Mouse (Mus musculus) heart, postnatal 36 days (tissue): ENCODE measurements at regions not wholly inside any gene's neighbourhood (a gene's known extent, or its start where the extent isn't known, plus 50 kb on each side); places are given as distances from the start of the nearest gene placed in this dataset.

Experiments
- DNase-seq, 2 experiments: peaks; one replicate each; pipeline ENCODE4 v3.0.0; 2021 to 2022
- intact Hi-C: fragments of 180-260 bp; cut with DNase I; formaldehyde crosslinking; loops from one replicate; pipeline ENCODE4 v1.15.1; 2025

DNA sequence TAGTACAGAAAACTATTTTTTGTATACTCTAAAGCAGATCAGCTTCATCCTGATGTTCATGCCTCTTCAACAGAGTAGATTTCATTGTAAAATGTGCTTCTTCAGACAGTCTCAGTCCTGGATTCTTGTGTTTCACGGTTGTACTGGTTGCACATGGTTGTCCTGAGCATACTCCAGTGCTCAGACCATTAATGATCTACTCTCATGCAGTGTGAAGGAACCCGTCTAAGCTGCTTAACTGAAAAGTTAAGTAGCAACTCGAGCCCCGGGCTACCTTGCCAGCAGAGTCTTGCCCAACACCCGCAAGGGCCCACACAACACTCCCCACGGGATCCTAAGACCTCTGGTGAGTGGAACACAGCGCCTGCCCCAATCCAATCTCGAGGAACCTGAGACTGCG is 380.3 kb upstream of the Fbxo33 start:
- intact Hi-C loops, result no loop called here
- no peak for DNase-seq

DNA sequence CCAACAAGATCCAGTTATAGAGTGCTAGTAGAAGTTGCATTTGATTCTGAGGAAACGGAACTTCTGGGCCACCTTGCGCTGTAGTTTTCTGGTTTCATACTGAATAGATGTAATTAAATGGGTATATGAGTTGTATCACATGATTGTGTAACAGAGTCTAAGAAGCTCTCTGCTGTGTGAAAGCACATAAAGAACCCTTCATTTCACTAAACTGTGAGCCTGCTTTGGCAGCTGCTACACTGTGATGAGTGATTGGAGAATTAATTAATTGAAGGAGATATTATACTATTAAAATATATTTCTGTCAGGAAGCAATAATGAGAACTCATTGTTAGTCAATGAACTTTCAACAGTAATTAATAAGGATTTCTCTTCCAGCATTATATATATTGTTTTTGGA is 369.8 kb upstream of the Fbxo33 start:
- intact Hi-C loops, result no loop called here

DNA sequence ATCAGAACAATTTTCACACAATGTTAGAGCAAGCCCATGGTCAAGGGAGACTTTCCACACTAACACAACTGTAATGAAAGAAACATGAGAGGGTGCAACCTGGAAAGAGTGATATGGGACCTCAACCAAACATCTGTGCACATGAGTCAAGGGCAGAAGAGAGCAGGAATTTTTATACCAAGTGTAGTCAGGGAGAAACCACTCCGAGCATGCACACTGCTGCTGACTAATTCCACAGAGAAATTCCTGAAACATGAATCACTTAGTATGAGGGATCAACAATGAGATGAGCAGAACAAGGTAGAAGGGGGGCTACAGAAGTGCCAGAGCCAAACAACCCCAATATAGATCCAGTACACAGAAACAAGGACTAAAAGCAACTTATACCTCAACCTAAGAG is 363.1 kb upstream of the Fbxo33 start:
- intact Hi-C loops, result no loop called here
- DNase-seq, result no peak

More for the DNA sequence above, 369.8 kb upstream of the Fbxo33 start:
- DNase-seq, result no peak

DNA sequence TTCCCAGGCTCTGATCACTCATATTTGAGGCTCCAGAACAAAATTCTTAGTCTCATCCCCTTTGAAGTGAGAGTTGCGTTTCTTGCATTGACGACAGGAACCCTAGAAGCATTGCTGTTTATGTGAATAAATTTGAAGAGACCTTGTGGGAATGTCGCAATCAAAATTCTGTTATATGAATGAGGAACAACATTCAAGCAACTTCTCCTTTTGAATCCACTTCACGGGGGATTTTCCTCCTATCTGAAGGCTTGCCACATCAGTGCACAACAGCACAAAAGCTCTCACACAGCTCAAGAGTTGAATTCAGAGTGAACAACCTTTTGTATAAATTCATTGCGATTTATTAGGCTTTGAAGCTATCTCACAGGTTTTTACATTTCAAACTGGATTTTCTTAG is 360.2 kb upstream of the Fbxo33 start:
- intact Hi-C loops, result no loop called here
- no peak for DNase-seq

DNA sequence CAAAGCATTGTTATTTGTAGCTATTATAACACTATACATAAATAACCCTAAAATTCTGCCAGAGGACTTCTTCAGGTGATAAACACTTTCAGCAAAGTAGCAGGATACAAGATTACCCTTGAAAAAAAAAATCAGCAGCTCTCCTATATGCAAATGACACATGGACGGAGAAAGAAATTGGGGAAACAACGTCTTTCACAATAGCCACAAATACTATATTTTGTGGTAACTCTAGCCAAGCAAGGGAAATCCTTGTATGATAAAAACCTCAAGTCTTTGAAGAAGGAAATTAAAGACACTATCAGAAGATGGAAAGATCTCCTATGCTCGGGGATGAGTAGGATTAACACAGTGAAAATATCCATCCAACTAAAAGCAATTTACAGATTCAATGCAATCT is 344.4 kb upstream of the Fbxo33 start:
- intact Hi-C loops, result no loop called here
- no peak for DNase-seq

DNA sequence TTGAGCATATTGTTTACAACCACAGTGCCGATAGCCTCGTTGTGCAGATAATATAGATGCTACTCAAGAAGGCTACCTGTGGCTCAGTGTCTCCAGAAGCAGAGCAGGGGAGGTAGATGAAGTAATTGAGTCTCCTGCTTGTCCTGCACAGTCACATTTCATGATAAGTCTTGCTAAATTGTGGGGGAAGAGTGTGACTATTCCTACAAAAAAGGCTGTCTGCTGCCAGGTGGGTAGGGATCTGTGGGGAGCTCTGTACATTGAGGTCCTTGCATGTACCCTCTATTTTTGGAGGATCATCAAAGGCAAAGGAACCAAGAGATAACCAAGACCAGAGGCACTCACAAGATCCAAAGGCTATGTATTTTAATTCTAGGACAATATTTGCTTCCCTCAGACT is 320.3 kb upstream of the Fbxo33 start:
- intact Hi-C loops, result no loop called here
- no peak for DNase-seq

DNA sequence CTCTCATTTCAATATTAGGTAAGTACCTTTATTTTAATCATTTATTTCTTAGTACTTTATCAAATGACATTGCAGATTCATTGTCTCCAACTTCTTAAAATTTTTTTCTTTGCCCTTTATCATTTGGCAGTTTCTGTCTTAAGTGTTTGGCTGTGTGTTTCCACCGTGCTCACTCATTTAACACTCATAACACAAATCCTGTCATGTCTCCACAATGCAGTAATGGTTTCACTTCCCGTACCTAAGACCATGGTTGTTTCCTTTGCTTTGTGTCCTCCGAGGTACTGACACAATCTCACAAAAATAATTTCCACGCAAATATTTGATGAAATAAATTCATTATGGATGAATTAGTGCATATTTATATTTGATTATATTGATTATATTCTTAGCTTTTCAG is 311.0 kb upstream of the Fbxo33 start:
- intact Hi-C loops, result no loop called here
- no peak for DNase-seq

DNA sequence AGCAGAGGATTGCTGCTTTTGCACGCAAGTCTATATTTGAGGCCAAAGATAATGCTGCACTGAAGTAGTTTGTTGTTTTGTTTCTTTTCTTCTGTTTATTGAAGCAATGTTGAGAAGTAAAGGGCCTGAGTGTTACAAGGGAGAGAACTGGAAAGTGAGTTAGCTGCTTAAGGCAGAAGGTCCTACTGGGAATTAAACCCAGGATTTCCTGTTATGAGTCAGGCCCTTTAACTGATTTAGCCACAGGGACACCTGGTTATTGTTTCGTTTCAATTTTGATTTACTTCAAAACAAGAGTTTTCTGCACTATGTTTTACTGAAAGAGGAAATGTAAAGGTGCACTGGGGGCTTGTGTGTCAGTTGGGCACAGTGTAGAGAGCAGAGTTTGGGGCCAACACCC is 303.8 kb upstream of the Fbxo33 start:
- intact Hi-C loops, result no loop called here
- DNase-seq, result no peak

DNA sequence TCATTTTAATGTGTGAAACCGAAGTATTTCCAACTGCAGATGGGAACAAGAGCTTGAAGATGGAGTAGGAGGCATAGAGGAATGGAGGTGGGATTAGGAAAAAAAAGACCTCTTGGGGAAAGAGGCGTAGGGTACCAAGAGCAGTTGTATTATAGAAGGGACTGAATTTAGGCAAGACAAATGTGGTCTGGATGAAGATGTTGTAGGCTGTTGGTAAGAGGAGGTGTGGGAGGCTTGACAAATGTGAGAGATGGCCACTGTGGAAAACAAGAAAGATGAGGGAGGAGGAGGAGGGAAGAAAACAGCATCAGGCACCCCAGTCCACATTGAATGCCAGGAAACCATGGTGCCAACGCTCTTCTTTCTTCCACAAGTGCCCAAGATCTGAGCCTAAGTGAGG is 302.4 kb upstream of the Fbxo33 start:
- intact Hi-C loops, result no loop called here
- DNase-seq, result no peak

DNA sequence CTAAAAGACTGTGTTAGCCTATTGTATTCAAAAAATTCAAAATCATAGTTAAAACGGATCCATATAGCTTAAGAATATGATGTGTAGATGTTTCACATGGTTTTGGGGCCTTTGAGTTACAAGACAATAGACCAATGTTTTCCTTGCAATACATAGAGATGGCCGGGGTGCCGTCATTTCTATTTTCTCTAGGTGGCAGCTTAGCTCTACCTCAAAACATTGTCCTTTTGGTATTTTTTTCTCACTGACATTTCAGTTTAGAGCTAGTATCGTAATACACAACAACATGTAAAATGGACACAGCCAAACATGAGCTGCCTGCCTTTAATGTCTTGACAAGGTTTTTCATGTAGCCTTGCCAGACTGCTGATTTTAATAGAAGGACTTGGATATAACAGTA is 290.3 kb upstream of the Fbxo33 start:
- intact Hi-C loops, result no loop called here
- DNase-seq, result no peak

DNA sequence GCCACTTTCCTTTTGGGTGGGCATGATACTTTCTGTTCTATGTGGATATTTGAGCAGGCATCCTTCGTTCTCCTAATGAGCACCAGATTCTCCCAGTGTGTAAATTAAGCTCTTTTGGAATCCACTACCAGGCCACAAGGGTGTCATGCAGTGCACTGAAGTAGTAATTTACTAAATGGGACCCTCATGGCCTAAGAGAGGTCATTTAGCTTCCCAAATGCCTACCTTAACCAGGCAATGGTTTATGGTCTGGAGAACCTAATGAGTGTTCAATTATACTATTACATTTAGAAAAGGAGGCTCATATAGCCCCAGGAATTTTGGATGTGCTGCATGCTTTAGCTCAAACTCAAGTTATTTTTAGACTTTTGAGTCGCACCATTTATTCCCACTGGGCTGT is 289.6 kb upstream of the Fbxo33 start:
- no peak for DNase-seq
- intact Hi-C loops, result no loop called here

DNA sequence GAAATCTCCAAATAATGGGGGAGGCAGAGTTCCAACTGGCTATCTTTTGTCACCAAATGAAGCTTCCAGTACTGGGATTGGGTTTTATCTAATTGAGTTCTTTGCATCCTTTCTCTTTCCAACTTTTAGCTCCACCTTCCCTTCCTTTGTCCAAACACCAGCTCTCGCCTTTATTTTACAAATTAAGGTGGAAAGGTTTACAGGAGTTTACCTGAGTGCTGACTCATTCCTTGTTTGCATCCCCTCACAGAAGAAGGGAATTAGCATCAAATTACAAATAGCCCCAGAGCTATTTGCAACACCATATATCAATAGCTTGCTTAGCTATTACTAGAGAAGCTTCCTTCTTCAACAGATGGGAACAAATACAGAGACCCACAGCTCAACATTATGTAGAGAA is 287.9 kb upstream of the Fbxo33 start:
- intact Hi-C loops, result no loop called here

DNA sequence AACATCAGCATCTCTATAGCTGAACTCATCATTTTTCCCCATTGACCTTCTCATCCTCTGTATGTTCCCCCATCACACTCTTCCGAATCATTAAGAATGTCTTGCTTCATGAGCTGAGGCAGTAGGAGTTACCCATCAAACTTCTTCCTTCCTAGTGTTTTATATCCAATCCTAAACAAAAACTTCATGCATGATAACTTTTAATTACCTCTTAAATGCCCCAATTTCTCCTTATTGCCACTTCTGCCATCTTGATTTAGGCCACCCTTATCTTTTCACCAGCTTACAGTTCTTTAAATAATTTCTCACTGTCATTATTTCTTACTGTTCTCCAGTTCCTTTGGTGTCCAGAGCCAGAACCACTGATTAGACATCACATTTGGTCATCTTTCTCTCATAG is 277.9 kb upstream of the Fbxo33 start:
- intact Hi-C loops, result no loop called here
- no peak for DNase-seq

More for the DNA sequence above, 287.9 kb upstream of the Fbxo33 start:
- DNase-seq, result no peak

DNA sequence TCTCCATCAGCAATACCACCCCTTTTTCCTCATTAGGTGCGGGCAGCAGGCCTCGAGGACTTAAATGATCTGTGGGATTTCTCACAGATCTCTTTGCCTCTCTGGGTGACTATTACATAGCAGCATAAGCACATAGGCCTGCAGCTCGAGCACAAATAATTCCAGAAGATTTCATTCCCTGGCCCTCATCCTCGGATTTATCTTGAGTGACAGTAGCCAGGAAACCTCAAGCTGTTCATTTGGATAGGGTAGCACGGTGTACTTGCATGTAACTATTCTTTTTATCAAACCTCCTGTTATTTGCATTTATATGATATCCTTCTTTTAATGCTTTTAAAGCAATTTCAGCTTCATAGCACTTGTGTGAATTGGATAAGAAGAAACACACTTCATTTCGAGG is 268.5 kb upstream of the Fbxo33 start:
- DNase-seq, result no peak

DNA sequence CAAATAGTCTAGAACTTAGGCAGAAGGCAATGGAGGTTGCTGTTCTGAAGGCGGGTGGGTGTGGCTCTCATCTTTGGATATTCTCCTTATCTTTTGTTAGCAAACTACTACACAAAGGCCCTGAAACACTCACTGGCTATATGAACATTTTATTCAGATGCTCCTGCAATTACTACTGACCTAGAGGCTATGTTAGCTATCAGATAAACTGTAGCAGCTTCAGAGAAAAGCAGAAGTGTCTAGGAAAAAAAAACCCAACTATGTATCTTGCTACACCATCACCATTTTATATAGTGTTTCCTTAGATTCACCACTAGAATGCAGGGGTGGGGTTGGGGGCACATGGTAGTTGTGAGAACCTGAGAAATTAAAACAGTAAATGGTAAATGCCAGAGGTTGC is 268.0 kb upstream of the Fbxo33 start:
- intact Hi-C loops, result no loop called here
- no peak for DNase-seq

More for the DNA sequence above, 268.5 kb upstream of the Fbxo33 start:
- intact Hi-C loops, result no loop called here

DNA sequence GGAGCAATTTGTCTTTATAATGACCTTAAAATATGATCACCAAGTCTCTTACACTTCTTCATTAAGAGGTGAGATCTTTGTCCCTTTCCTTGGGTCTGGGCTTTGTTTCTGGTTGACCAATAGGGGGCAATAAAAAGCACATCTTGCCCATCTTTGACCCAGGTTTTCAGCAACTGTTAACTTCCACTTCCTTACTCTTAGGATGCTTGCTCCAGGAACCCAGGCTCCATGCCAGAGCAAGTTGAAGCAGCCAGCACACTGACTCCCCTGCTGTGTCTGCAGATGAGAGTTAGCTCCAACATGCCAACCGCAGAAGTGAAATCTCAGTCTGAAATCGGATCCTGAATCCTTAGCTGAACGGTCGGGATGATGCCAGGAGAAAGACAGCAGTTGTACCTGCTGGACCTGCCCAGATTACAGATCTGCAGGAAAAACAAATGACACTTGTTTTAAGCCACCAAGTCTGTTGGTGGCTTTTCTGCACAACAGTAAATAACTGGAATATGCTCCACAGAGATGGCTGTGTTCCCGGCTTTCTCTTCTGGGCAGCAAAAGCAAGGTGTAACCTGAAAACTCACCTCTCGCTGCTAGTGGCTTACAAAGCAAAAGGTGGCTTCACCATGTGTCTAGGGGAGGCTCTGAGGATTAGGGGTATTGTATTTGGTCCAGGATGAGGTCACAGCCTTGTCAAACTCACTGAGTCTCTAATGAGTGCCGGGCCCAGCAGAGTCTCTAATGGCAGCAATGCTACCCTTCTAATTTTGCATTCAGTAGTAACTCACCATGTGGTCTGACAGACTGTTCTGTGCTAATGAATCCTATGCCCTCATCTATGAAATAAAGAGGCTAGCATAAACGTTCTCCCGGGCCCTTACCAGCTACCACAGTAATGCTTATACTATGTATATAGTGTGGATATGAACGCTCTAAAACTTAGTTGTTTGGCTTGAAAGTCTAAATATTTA is 241.8 kb upstream of the Fbxo33 start:
- intact Hi-C loops, result no loop called here
- DNase-seq, result no peak

DNA sequence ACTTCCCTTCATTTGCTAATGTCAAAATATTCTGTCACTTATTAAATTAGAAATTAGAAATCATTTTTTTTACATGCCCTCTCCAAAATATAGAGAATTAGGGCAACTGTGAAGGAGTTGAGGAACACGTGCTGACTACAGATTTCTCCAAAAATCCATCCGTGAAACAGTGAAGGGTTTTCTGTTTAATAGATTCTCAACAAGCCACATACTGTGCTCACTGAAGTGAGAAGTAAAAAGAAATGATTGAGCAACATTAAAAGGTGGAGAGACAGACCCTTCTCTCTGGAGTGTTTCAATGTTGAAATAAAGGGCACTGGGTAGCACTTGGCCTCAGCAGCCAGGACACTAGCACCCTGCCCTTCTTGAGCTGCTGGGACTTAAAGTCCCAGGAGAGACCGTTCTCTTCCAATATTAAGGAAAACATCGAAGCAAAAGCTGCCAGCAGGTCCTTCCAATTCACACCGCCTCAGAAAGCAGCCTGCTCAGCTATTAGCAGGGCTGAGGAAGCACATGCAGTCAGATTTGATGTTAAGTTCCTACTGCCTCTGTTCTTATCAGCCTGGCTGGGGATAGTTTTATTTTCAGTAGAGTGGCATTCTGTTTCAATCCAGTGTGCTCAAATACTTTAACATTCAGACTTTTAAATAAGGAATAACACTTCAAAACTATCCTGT is 236.8 kb upstream of the Fbxo33 start:
- no peak for DNase-seq
- intact Hi-C loops, result no loop called here

DNA sequence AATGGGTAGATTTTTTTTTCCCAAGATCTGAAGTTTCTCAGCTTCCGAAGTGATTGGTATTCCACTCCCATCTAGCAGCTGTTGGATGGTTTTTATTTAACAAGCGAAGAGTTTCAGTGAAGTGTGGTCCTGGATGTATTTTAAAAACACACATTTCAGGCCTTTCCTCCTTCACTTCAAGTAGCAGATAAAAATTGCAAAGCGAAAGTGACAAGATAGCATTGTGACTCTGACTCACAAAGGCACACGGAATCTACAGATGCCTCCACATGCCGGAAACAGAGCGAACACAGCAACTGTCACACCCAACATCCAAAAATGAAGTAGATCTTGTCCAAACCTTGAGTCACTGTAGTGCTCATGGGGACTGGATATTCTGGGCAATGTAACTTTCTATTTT is 195.5 kb upstream of the Fbxo33 start:
- intact Hi-C loops, result no loop called here
- no peak for DNase-seq

DNA sequence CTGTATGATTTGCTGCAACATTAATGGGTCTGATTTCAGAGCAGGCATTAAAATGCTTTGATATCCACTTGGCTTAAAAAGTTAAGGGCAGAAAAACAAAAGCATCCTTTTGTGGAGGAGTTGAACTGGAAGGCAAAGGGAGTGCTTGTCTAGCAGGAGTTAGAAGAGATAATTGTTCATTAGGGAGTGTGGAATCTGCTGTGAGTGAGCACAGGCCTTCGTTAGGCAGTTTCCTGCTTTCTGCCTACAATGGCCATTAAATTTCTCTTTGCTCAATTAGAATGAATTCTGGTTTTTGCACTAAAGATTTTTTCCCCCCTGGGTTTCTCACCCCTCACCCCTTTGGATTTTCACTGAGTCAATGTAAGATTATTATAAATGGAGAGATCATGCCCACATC is 192.0 kb upstream of the Fbxo33 start:
- no peak for DNase-seq
- intact Hi-C loops, result no loop called here

DNA sequence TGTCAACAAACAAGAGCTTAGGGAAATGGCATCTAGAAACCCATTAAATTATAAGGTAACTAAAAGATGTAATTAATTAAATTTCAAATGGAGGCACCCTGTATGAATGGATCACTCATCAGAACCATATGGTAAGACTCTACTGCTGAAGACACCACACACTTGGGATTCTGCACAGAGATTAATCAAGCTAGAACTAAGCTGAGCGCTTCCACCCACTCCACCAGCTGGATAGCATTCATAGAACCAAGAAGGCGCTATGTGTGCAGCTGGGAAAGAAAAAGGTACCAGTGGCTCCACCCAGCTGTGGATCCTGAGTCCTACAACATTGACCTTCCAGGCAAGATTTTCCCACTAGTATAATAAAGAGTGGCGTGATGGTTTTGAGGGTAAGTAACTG is 171.6 kb upstream of the Fbxo33 start:
- no peak for DNase-seq
- intact Hi-C loops, result no loop called here

DNA sequence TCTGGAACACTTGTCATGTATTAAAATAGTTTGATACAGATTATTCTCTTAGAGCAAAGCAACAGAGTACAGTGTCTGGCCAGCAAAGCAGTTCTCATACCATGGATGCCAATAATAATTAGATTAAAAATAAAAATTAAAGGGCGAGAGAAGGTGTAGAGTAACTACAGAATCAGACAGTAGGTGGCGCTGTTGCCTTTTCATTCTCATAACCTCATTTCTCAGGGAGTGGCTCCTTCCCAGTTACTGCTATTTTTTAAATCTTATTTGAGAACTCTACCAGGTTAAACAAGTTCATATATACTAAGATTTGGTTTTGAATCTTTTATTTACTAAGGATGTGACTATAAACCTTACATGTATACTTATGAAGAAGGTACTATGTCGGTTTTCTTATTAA is 163.3 kb upstream of the Fbxo33 start:
- intact Hi-C loops, result no loop called here
- peak; percentile 11 to 15 for DNase-seq

DNA sequence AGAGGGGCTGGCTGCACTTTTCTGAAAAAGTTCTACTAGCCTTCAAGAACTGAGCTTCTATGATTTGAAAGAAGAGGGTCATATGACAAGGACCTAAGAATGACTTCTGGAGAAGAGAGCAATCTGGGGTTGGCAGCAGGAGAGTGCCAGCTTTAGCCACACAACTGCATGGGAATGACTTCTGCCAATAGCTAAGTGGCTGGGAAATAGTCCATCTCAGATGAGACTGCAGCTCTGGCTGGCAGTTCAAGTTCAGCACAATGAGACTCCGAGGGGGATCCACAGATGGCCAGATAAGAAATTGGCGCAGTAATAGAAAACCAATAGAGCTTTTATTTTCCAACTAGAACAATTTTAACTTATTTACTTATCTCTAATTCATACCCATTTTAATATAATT is 122.1 kb upstream of the Fbxo33 start:
- DNase-seq, result no peak
- intact Hi-C loops, result no loop called here
